Mouse (Mus musculus): Measurements from ENCODE around the gene Gxylt2.

Gxylt2 gene

DNA sequence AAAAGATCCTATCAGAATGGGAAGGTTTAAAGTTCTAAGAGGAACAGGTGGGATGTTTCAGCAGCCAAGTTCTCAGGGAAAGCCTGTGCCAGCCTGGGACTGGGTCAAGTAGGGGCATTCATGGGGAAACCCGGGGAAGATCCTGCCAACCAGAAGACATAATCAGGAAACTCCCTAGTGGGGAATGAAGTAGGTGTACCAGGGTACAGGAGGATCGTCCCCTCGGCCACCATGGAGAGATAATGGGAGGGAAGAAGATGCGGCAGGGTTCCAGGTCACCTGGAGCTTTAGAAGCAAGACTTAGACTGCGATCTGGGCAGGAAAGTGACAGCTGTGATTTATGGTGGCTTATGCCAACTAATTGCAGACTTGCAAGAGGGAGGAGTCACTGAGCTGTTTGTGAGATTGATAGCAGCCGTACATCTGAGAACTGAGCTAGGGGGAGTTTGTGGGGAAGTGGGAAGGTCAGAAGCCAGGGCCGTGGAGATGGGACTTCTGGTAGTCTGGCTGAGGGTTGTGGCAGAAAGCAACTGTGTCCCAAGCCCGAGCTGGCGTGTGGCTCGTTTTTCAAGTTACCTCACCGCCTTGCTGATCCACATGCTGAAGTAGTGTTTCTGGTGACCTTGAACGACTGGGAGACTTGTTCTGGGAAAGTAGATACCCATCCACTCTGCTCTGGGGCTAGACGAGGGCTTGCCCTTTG is 98.0 kb downstream of the Gxylt2 start:
- peak; percentile 96 for DNase-seq

- DNase-seq: no peak
Measured at GRCm38 (mm10) chr6:100803250-100803649, 98.7 kb downstream of the Gxylt2 start.

DNA sequence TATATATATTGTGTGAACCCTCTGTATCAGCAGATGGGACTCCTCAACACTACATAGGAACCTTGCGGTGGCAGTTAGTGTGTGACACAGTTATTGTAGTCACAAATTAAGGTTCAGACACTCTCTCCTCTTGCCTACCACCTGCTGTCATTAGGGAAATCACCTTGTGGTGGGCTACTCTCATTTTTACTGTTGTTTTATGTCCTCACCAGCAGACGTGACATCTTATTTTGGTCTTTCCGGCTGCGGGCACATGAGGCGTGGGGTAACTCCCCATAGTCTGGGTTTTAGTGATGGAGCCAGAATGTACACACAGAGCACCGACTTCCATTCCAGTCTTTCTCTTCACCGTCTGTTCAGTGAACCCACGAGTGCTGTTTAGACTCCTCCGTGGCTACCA is 102.7 kb downstream of the Gxylt2 start:
- DNase-seq: peak; percentile 42

DNA sequence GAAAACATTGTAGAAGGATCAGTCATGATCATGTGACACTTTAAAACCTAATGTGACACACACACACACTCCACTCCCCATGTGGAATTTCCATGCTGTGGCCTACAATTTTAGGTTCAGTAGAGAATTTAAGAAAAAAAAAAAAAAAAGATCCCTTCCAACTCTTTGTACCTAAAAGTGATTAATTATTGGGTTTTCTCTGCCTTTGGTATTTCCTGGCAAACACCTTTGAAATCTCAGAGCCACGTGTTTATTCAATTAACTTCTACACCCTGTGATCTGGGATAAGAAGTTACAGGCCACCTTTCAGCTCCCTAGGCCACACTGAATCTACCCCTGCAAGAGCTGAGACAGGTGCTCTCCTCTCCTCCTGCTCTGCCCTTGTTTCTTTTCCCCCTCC is 103.2 kb downstream of the Gxylt2 start:
- no peak for DNase-seq

GRCm38 (mm10) chr6:100808221-100808778 is 103.8 kb downstream of the Gxylt2 start:
- DNase-seq: peak; percentile 55

DNA sequence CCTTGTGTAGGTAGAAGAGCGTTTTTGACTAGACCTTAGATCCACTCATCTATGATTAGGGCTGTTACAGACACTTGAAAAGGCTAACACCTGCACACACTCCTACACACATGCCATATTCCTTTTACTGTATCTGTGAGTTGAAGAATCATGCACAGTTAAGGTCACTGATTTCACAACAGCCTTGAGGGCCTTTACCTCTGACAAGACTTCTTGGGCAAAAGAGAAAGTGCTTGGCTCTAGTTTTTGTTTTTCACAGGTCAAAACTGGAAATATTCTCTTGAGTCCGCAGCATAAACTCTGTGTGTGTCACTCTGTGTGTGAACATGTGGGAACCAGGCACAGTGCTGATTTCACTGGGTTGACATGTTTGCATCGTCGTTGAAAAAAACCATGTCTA is 105.6 kb downstream of the Gxylt2 start:
- DNase-seq: peak; percentile 45

DNA sequence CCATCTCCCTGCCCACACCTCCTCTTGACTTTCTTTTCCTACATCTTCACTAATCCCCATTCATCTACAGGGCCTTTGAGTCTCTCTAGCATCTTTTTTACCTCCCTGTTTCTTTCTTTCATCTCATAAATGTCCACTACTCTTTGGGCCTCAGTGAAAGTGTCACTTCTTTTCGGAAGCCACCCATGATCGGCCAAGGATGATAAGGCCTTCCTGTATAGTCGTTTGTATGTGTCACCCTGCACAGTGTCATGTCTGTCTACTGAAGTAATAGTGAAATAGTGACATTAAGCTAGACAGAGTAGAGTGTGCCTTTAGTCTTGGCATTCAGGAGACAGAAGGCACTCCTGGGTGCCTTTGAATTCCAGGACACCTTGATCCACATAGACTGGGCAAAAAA is 107.2 kb downstream of the Gxylt2 start:
- peak; percentile 35 for DNase-seq

GRCm38 (mm10) chr6:100821367-100821766 is 116.8 kb downstream of the Gxylt2 start:
- peak; percentile 9 for DNase-seq

- DNase-seq: peak; percentile 85
Measured at GRCm38 (mm10) chr6:100823356-100823755, 118.8 kb downstream of the Gxylt2 start.

DNA sequence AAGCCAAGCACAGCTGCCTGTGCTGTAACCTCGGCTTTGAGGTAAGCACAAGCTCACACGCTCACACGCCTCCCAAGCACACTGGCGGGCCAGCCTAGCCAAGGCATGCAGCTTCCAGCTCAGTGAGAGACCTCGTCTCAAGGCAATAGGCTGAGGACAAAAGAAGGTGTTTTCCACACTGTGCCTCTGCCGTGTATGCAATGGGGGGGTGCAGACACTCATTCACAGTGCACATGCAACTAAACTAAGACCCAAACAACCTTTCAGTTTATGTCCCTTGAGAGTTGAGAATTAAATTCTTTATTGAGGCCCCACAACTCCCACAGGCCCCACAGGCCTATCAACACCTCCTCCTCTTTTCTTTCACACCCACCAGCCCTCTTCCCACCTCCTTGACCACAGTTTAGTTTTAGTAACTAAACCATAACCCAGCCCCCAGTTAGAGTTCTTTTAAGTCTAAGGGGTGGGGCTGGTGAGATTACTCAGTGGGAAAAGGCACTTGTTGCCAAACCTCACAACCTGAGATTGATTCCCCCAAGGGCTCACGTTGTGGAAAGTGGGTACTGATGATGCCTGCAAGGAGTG is 119.9 kb downstream of the Gxylt2 start:
- DNase-seq: peak; percentile 82

- no peak for DNase-seq
Measured at GRCm38 (mm10) chr6:100826046-100826445, 121.5 kb downstream of the Gxylt2 start.

- peak; percentile 64 for DNase-seq
Measured at GRCm38 (mm10) chr6:100828565-100828964, 124.0 kb downstream of the Gxylt2 start.

DNA sequence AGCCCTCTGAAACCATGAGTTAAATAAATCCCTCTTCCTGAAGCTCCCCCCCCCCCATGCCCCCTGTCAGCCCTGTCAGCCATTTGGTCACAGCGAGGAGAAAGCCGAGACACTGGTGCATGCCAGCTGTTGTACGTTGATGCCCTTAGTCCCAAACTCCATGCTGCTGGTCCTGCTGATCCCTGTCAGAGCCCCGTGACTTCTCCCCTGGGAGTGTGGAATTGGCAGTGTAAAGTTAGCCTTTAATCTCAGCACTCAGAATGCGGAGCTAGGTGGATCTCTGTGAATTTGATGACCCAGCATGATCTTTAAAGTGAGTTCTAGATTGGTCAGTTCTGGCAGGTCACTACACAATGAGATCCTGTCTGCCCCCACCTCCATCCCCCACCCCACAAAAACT is 125.2 kb downstream of the Gxylt2 start:
- peak; percentile 84 for DNase-seq

DNA sequence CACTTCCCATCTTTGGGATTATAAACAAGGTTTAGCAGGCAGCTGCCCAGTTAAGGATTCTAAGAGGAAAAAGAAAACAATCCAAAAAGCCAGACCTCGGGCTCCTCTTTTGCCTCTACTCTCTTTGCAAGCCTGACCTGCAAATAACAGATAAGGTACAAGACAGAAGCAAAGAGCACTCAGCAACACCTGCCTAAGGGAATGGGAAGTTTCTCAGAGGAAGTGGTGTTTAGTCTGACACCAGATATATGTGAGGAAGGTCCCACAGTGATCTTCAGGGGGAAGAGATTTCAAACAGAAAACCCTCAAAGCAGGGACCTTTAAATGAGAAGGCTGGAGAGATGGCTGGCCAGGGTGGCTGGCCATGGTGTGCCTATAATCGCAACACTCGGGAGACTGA is 126.7 kb downstream of the Gxylt2 start:
- peak; percentile 75 for DNase-seq

GRCm38 (mm10) chr6:100831751-100832150 is 127.2 kb downstream of the Gxylt2 start:
- DNase-seq: peak; percentile 90

DNA sequence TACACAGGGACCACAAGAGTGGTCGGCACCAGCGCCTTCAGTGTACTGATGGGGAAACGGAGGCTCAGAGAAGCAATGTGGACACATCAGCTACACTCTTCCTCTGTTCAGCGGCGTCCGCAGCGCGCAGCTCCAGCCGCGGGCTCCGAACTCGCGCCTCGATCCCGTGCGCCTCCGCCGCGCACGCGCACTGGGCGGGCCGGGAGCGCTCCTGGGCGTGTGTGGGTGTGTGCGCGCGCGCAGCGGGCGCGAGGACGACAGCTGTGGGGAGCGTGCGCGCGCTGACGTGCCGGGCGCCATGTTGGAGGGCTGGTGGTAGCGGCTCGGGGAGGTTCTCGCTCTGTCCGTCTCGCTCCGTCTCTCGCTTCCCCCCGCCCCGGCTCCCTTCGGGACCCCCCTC is 128.8 kb downstream of the Gxylt2 start, which contains the start of gene Ppp4r2:
Ppp4r2 (plus strand) TSS at position 268 of the 400 bp plus-strand sequence.
- DNase-seq: peak; percentile 100

DNA sequence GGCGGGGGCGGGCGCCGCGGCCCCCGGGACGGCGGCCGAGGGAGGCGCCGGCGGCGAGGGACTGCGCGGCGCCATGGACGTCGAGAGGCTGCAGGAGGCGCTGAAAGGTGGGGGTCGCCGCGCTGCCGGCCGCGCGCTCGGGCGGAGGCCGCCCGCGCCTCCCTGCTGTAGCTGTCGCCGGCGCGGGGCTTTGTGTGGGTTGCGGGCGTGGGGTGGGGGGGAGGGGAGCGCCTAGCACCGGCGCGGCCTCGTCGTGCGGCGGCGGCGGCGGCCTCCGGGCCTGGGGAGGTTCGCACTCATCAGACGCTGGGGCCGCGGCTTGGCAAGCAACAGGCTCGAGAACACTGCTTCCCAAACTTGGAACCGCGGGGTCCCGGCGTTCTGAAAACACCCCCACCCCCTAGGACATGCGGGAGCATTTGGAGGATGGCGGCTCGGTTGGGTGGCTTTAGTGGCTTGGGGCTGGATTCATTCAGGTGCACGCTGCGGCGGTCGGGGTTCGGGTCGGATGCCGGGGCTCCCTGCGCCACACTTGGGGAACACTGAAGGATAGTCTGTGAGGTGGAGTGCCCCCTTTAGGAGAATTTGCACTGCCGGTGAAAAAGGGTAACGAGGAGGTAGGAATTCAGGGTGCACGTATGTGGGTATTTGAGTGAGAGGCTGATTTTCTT is 129.4 kb downstream of the Gxylt2 start:
- peak; percentile 96 for DNase-seq

DNA sequence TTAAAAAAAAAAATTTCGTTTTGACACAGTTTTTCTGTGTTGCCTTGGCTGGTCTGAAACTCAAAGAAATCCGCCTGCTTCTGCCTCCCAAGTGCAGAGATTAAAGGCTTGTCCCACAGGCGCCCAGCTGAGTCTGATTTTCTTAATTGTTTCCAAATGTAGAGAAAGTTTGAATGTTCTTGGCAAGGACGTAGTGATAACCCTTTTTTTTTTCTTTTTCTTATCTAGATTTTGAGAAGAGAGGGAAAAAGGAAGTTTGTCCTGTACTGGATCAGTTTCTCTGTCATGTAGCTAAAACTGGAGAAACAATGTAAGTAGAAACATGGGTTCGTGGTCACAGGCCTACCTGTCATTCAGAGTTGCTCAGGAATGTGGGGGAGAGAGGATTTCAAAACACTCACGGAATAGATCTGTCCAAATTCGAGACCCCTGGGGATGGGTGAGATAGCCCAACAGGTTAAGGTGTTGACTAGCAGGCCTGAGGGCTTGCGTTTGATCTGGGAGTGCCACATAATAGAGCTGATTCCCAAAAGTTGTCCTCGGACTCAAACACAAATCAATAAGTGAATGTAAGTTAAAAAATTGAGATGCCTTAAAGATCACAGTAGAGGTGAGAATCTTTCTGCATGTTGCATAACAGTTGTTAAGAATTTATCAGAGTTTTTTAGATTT is 130.1 kb downstream of the Gxylt2 start:
- peak; percentile 72 for DNase-seq

- peak; percentile 81 for DNase-seq
Measured at GRCm38 (mm10) chr6:100845058-100845457, 140.5 kb downstream of the Gxylt2 start.

GRCm38 (mm10) chr6:100847264-100847663 is 142.7 kb downstream of the Gxylt2 start:
- DNase-seq: peak; percentile 40

DNA sequence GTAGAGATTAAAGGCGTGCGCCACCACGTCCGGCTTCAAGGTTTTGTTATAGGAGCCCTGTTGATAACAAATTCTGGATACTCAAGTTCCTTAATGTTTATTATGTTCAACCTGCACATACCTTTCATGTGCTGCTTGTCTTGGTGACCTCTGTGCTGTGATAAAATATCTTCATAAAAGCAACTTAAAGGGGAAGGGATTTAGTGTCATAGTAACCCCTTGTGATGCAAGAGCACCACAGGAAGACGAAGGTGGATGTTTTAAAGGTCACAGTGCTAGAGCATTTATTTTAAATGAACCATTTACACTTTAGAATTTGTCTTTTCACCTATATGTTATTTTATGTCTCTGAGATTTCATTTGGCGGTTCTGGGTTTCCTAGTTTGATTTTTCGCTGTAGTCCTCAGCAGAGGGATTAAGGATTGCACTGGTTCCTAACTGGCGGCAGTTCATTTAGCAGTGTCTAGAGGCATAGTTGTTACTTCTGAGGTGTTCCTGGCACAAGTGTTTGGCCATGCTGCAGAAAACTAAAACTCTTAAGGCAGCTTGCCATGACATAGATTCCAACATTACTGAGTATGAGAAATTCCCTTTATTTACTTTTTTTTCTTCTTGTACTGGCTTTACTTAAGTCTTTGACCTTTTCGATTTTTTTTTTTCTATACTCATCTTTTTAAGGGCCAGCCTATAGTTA is 144.3 kb downstream of the Gxylt2 start:
- peak; percentile 68 for DNase-seq

- DNase-seq: peak; percentile 80
Measured at GRCm38 (mm10) chr6:100850671-100851081, 146.1 kb downstream of the Gxylt2 start.

Measured in heart, adult 11 months (tissue).